Mouse (Mus musculus) midbrain, embryonic 10.5 days (tissue): Measurements from ENCODE around the gene Ttc28. TPM values are rescaled to one million over a fixed set of nuclear protein-coding genes. Genes with fewer than 3 reads are reported as not detected.

Experiments
- DNase-seq: peaks from one replicate; pipeline ENCODE4 v3.0.0-alpha.2; 2017; ENCODE audit warnings: low spot score
- H3K27ac ChIP-seq: fragments of 300-500 bp; sonication (generic); replicated peaks from 2 replicates; pipeline ENCODE4 v1.5.1; 2016; ENCODE audit warnings: mild to moderate bottlenecking
- H3K27me3 ChIP-seq: fragments of 300-500 bp; sonication (generic); 2 replicates; pipeline ENCODE4 v1.6.1; 2016; ENCODE audit warnings: low read depth, mild to moderate bottlenecking; ENCODE audit not compliant: poor library complexity, severe bottlenecking
- H3K36me3 ChIP-seq: fragments of 300-500 bp; sonication (generic); 2 replicates; pipeline ENCODE4 v1.6.1; 2016; ENCODE audit warnings: mild to moderate bottlenecking, moderate library complexity
- H3K4me1 ChIP-seq: fragments of 300-500 bp; sonication (generic); 2 replicates; pipeline ENCODE4 v1.6.1; 2016
- H3K4me3 ChIP-seq: fragments of 300-500 bp; sonication (generic); 2 replicates; pipeline ENCODE4 v1.5.1; 2016; ENCODE audit warnings: mild to moderate bottlenecking, moderate library complexity
- H3K9me3 ChIP-seq: fragments of 300-500 bp; sonication (generic); replicated peaks from 2 replicates; pipeline ENCODE4 v1.6.1; 2016; ENCODE audit warnings: mild to moderate bottlenecking
- WGBS: fragments of 180-500 bp; shearing (Covaris S2); methylation state at CpG from one replicate; pipeline ENCODE4 v1.1.7; 2016; 5-methylcytosine and 5-hydroxymethylcytosine counted together
- polyA plus RNA-seq: library from polyadenylated mRNA; unstranded; fragments of >200 nt; fragmentation: Nextera tagmentation; extraction: Ambion mirVana; gene quantifications from 2 replicates; pipeline ENCODE4 v1.2.1, GENCODE M21; 2016

Gene Ttc28
- polyA plus RNA-seq, 1 experiment from 2014 or later: 9.4 TPM

- DNase-seq: no peak
- Histone ChIP-seq H3K4me3 (no peak overlapping the region), H3K27me3 (no peaks in the 10 kb centered on the region), H3K27ac (no peak overlapping the region), H3K9me3 (no peaks in the 10 kb centered on the region), H3K36me3 (no peaks in the 10 kb centered on the region), H3K4me1 (peaks cover 23% of the 10 kb centered on the region)
- WGBS: 90% methylated on average over 5 of the region's 5 CpGs
Measured at GRCm38 (mm10) chr5:111003220-111003619, 123.6 kb downstream of the Ttc28 start.

DNA sequence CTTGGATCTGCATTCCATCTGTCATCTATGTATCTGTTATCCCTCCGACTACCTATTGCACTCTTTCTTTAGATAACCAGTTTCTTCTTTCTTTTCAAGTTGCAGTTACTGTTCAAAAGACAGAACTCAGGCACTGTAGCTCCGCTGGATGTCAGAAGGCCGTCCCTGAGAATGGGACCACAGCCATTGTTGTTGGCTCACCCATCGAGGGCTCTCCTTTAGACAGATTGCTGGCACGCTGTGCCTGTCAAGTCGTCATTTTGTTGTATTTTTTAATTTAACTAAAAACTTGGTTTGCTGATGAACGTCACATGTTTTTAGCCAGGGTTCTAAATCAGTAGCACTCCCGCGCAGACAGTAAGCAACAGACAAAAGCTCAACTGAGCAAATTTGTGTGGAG, 124.1 kb downstream of the Ttc28 start:
- H3K4me3 ChIP-seq: no peak overlapping the region
- H3K27me3 ChIP-seq: no peaks in the 10 kb centered on the region
- H3K36me3 ChIP-seq: no peaks in the 10 kb centered on the region
- H3K27ac ChIP-seq: no peak overlapping the region
- WGBS: 93% methylated on average over 9 of the region's 9 CpGs
- DNase-seq: no peak
- H3K4me1 ChIP-seq: peaks cover 21% of the 10 kb centered on the region
- no peaks in the 10 kb centered on the region for H3K9me3 ChIP-seq

DNA sequence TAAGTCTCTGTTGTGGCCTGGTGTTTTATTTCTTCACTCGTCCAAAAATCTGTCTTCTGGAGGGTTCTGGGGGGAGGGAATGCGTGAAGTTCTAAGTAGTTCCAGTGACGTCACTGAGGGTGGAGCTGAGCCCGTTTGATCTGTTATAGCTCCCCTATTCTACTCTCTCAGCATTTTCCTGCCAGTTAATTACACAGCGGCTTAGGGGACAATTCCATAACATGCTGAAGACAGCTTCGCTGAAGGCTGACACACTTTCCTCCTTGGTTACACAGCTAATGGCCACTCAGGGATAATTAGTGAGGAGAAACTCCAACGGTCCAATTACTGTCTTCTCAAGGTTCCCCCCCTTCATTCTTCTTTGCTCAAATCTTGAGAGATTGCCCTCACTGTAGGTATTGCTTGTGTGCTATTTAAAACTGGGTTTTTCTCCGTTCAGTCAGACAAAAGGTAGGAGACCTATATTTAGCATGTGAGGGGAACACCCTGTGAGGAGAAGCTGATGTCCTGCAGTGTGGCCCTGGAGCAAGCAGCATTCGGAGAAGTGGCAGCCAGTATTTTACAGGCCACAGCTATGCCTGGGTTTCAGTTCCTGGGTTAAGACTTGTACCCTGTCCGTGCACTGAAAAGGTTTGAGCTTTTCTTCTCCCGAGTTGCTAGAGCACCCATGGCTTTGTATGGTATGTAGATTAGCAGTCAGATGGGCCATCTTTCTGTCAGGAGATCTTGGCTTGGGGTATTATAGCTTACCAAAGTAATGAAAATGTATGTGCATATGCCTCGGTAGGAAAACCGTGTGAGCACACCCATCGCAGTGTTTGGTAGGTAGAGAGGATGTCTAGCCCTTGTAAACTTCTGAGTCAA, 126.9 kb downstream of the Ttc28 start:
- WGBS: 77% methylated on average over 14 of the region's 14 CpGs
- no peak overlapping the region for H3K4me3 ChIP-seq
- no peaks in the 10 kb centered on the region for H3K27me3 ChIP-seq
- peaks cover 8% of the 10 kb centered on the region; the same call in 1 of the 2 replicates for H3K9me3 ChIP-seq
- H3K36me3 ChIP-seq: peaks cover 12% of the 10 kb centered on the region
- H3K4me1 ChIP-seq: peaks cover 28% of the 10 kb centered on the region
- DNase-seq: no peak
- 0 out of 2 replicates have a peak overlapping the region, but pooled peaks have one; percentile 33 for H3K27ac ChIP-seq

- no peak overlapping the region for H3K27ac ChIP-seq
- WGBS: 81% methylated on average over 7 of the region's 7 CpGs
- no peak overlapping the region for H3K4me3 ChIP-seq
- peaks cover 12% of the 10 kb centered on the region for H3K36me3 ChIP-seq
- no peaks in the 10 kb centered on the region for H3K27me3 ChIP-seq
- peaks cover 8% of the 10 kb centered on the region; the same call in 1 of the 2 replicates for H3K9me3 ChIP-seq
- H3K4me1 ChIP-seq: peaks cover 33% of the 10 kb centered on the region
- no peak for DNase-seq
Measured at GRCm38 (mm10) chr5:111007136-111007500, 127.5 kb downstream of the Ttc28 start.

DNA sequence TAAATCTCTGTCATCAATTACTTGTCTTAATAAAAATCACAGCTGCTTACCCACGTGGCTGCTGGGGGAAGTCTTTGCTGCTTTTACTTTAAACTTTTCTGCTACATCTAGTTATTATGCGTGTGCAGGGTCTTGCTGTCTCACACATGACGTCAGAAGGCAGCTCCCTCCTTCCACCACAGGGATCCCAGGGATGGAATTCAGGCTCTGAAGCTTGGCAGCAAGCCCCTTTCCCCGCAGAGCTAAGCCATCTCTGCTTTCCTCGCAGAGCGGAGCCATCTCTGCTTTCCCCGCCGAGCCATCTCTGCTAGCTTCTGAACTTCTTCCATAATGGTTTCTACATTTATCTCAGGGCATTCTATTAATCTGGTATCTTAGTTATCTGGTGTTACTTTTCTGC, 128.3 kb downstream of the Ttc28 start:
- Histone ChIP-seq H3K36me3 (peaks cover 12% of the 10 kb centered on the region), H3K9me3 (peaks cover 8% of the 10 kb centered on the region; the same call in 1 of the 2 replicates), H3K4me1 (peaks cover 41% of the 10 kb centered on the region), H3K27me3 (no peaks in the 10 kb centered on the region), H3K4me3 (no peak overlapping the region), H3K27ac (no peak overlapping the region)
- WGBS: 72% methylated on average over 8 of the region's 8 CpGs
- no peak for DNase-seq

- Histone ChIP-seq H3K27me3 (no peaks in the 10 kb centered on the region), H3K4me3 (no peak overlapping the region), H3K4me1 (peaks cover 41% of the 10 kb centered on the region), H3K9me3 (peaks cover 8% of the 10 kb centered on the region; the same call in 1 of the 2 replicates), H3K36me3 (peaks cover 12% of the 10 kb centered on the region), H3K27ac (no peak overlapping the region)
- 84% methylated on average over 6 of the region's 6 CpGs for WGBS
- DNase-seq: no peak
Measured at GRCm38 (mm10) chr5:111008431-111008830, 128.8 kb downstream of the Ttc28 start.

GRCm38 (mm10) chr5:111011271-111011670, 131.7 kb downstream of the Ttc28 start:
- H3K9me3 ChIP-seq: peaks cover 17% of the 10 kb centered on the region
- H3K27ac ChIP-seq: peak overlapping the region; percentile 42; the same call in 1 of the 2 replicates
- peaks cover 18% of the 10 kb centered on the region for H3K36me3 ChIP-seq
- no peak overlapping the region for H3K4me3 ChIP-seq
- no peaks in the 10 kb centered on the region for H3K27me3 ChIP-seq
- DNase-seq: no peak
- H3K4me1 ChIP-seq: peaks cover 37% of the 10 kb centered on the region
- WGBS: 62% methylated on average over 8 of the region's 8 CpGs

GRCm38 (mm10) chr5:111012064-111012463, 132.5 kb downstream of the Ttc28 start:
- peaks cover 18% of the 10 kb centered on the region for H3K36me3 ChIP-seq
- no peak for DNase-seq
- 89% methylated on average over 11 of the region's 11 CpGs for WGBS
- H3K4me1 ChIP-seq: peaks cover 33% of the 10 kb centered on the region
- no peak overlapping the region for H3K4me3 ChIP-seq
- H3K9me3 ChIP-seq: peaks cover 20% of the 10 kb centered on the region
- H3K27me3 ChIP-seq: no peaks in the 10 kb centered on the region
- H3K27ac ChIP-seq: 0 out of 2 replicates have a peak overlapping the region, but pooled peaks have one; percentile 13

GRCm38 (mm10) chr5:111012587-111012986, 133.0 kb downstream of the Ttc28 start:
- Histone ChIP-seq H3K4me1 (peaks cover 31% of the 10 kb centered on the region), H3K27ac (0 out of 2 replicates have a peak overlapping the region, but pooled peaks have one; percentile 13), H3K9me3 (peaks cover 20% of the 10 kb centered on the region), H3K36me3 (peaks cover 18% of the 10 kb centered on the region), H3K4me3 (no peak overlapping the region), H3K27me3 (no peaks in the 10 kb centered on the region)
- WGBS: 63% methylated on average over 7 of the region's 7 CpGs
- DNase-seq: no peak

DNA sequence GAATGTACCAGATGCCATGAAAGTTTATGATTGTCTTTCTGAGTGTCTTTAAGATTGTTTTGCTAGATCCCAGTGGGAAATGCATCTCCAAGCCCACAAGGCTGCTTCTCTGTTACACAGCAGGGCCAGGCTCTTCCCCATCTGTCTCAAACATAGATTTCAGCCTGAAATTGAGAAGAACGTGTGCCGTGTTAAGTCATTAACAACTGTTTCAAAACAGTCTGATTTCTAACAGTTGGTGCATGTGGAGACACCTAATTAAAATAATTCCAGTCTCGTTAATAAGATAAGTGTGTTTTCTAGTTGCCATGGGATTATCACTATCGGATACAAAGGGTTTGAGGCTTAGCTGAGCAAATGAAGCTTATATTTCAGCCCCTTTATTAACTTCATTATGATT, 135.4 kb downstream of the Ttc28 start:
- no peak for DNase-seq
- Histone ChIP-seq H3K36me3 (peaks cover 12% of the 10 kb centered on the region), H3K4me3 (no peak overlapping the region), H3K9me3 (peaks cover 15% of the 10 kb centered on the region), H3K27me3 (no peaks in the 10 kb centered on the region), H3K27ac (no peak overlapping the region), H3K4me1 (peaks cover 23% of the 10 kb centered on the region)
- 79% methylated on average over 4 of the region's 4 CpGs for WGBS

DNA sequence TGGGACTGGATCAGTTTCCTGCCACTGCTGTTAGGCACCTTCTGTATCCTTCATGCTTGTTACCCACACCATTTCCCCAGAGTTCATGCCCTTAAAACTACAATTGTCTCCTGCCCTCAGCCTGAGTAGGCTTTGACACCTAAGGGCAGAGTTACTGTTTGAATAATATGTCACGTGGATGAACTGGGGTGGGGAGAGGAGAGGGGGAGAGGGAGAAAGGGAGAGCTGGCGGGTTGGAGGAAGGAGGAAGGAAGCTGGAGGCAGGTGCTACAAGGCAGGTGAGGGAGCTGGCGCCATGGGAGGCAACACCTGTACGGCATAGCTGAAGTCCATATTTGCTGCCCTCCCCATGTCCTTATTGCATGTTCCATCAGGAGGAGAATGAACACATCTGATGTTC, 137.7 kb downstream of the Ttc28 start:
- peaks cover 9% of the 10 kb centered on the region for H3K4me1 ChIP-seq
- H3K4me3 ChIP-seq: no peak overlapping the region
- H3K36me3 ChIP-seq: peaks cover 7% of the 10 kb centered on the region; the same call in 1 of the 2 replicates
- 85% methylated on average over 4 of the region's 4 CpGs for WGBS
- no peak overlapping the region for H3K27ac ChIP-seq
- no peak for DNase-seq
- H3K27me3 ChIP-seq: no peaks in the 10 kb centered on the region
- peaks cover 12% of the 10 kb centered on the region for H3K9me3 ChIP-seq

- H3K4me1 ChIP-seq: peaks cover 49% of the 10 kb centered on the region
- no peaks in the 10 kb centered on the region for H3K27me3 ChIP-seq
- WGBS: 91% methylated on average over 9 of the region's 9 CpGs
- no peak overlapping the region for H3K4me3 ChIP-seq
- no peak for DNase-seq
- H3K36me3 ChIP-seq: no peaks in the 10 kb centered on the region
- no peaks in the 10 kb centered on the region for H3K9me3 ChIP-seq
- H3K27ac ChIP-seq: no peak overlapping the region
Measured at GRCm38 (mm10) chr5:111022339-111022738, 142.7 kb downstream of the Ttc28 start.

- H3K27ac ChIP-seq: peak overlapping the region; percentile 19; the same call in 1 of the 2 replicates
Measured at GRCm38 (mm10) chr5:111022940-111023339, 143.3 kb downstream of the Ttc28 start.

More at GRCm38 (mm10) chr5:111022940-111023339, 143.3 kb downstream of the Ttc28 start:
- H3K4me3 ChIP-seq: no peak overlapping the region
- H3K36me3 ChIP-seq: no peaks in the 10 kb centered on the region
- WGBS: 100% methylated on average over 1 of the region's 1 CpGs
- peaks cover 55% of the 10 kb centered on the region for H3K4me1 ChIP-seq
- no peaks in the 10 kb centered on the region for H3K27me3 ChIP-seq
- no peak for DNase-seq
- H3K9me3 ChIP-seq: no peaks in the 10 kb centered on the region
